Mouse (Mus musculus) MEL (cell line): ENCODE measurements around the gene Gm9918. TPM values are rescaled to one million over a fixed set of nuclear protein-coding genes. Genes with fewer than 3 reads are reported as not detected.

ENCODE experiments used
- DNase-seq: peaks from one replicate; pipeline ENCODE4 v3.0.0; 2011; ENCODE audit warnings: low read depth, low spot score
- H3K27ac ChIP-seq: 2 replicates; pipeline ENCODE4 v1.5.1; 2012; ENCODE audit warnings: low read depth, mild to moderate bottlenecking, control low read depth, low read length, moderate library complexity; ENCODE audit not compliant: control insufficient read depth
- H3K27me3 ChIP-seq, 2 experiments: fragments of 150-350 bp in 1 of 2; sonication (generic) in 1 of 2; 2 replicates each; pipeline ENCODE4 v1.6.1; 2012; ENCODE audit warnings: low read length in 2 of 2, mild to moderate bottlenecking in 2 of 2, improper control_type of control experiment in 1 of 2, moderate library complexity in 1 of 2; ENCODE audit not compliant: insufficient read depth in 2 of 2, control insufficient read depth in 1 of 2
- H3K36me3 ChIP-seq, 2 experiments: 2 replicates each; pipeline ENCODE4 v1.6.1; 2012 to 2014; ENCODE audit warnings: low read length in 2 of 2, improper control_type of control experiment in 1 of 2, inconsistent platforms in 1 of 2, mild to moderate bottlenecking in 1 of 2; ENCODE audit not compliant: insufficient read depth in 2 of 2, control insufficient read depth in 1 of 2
- H3K4me1 ChIP-seq, 2 experiments: fragments of 150-350 bp in 1 of 2; sonication (generic) in 1 of 2; 2 replicates each; pipeline ENCODE4 v1.6.1; 2012; ENCODE audit warnings: low read length in 2 of 2, improper control_type of control experiment in 1 of 2, mild to moderate bottlenecking in 1 of 2; ENCODE audit not compliant: insufficient read depth in 2 of 2, control insufficient read depth in 1 of 2
- H3K4me3 ChIP-seq, 2 experiments: fragments of 150-350 bp in 1 of 2; sonication (generic) in 1 of 2; 2 replicates each; pipeline ENCODE4 v1.5.1; 2012; ENCODE audit warnings: low read depth in 2 of 2, low read length in 2 of 2, mild to moderate bottlenecking in 2 of 2, moderate library complexity in 2 of 2, control low read depth in 1 of 2, improper control_type of control experiment in 1 of 2; ENCODE audit not compliant: control insufficient read depth in 1 of 2, insufficient read depth in 1 of 2
- H3K79me2 ChIP-seq: 2 replicates; pipeline ENCODE4 v1.6.1; 2012; ENCODE audit warnings: mild to moderate bottlenecking, low read length, moderate library complexity; ENCODE audit not compliant: control insufficient read depth, poor library complexity, insufficient read depth
- H3K9ac ChIP-seq: 2 replicates; pipeline ENCODE4 v1.6.1; 2012; ENCODE audit warnings: low read depth, mild to moderate bottlenecking, control low read depth, low read length, moderate library complexity; ENCODE audit not compliant: control insufficient read depth, poor library complexity, severe bottlenecking
- H3K9me3 ChIP-seq: fragments of 150-350 bp; sonication (generic); replicated peaks from 2 replicates; pipeline ENCODE4 v1.6.1; 2012; ENCODE audit warnings: mild to moderate bottlenecking, low read length, improper control_type of control experiment, moderate library complexity; ENCODE audit not compliant: insufficient read depth
- CHD1 ChIP-seq: IDR thresholded peaks from 2 replicates; pipeline ENCODE4 v1.6.1; 2012; ENCODE audit warnings: low read depth, mild to moderate bottlenecking, inconsistent platforms, low read length, improper control_type of control experiment
- CHD2 ChIP-seq: IDR thresholded peaks from 2 replicates; pipeline ENCODE4 v1.6.1; 2011; ENCODE audit warnings: low read length, improper control_type of control experiment
- CTCF ChIP-seq, 3 experiments: IDR thresholded peaks in 2 of 3; conservative IDR thresholded peaks in 1 of 3; 2 replicates each; pipeline ENCODE4 v1.5.1; 2011 to 2012; ENCODE audit warnings: low read length in 3 of 3, low read depth in 2 of 3, mild to moderate bottlenecking in 2 of 3, improper control_type of control experiment in 1 of 3, inconsistent platforms in 1 of 3, mixed read lengths in 1 of 3, moderate library complexity in 1 of 3; ENCODE audit not compliant: control insufficient read depth in 1 of 3, insufficient read depth in 1 of 3, poor library complexity in 1 of 3, severe bottlenecking in 1 of 3
- E2F4 ChIP-seq: IDR thresholded peaks from 2 replicates; pipeline ENCODE4 v1.6.1; 2011; ENCODE audit warnings: low read depth, low read length, improper control_type of control experiment, borderline replicate concordance
- EP300 ChIP-seq, 2 experiments: IDR thresholded peaks; 2 replicates each; pipeline ENCODE4 v1.6.1; 2011; ENCODE audit warnings: improper control_type of control experiment in 2 of 2, low read length in 2 of 2, low read depth in 1 of 2, mild to moderate bottlenecking in 1 of 2
- HCFC1 ChIP-seq: IDR thresholded peaks from 2 replicates; pipeline ENCODE4 v1.6.1; 2012; ENCODE audit warnings: low read depth, mild to moderate bottlenecking, inconsistent platforms, low read length, improper control_type of control experiment, moderate library complexity
- MAFK ChIP-seq: IDR thresholded peaks from 2 replicates; pipeline ENCODE4 v1.6.1; 2011; ENCODE audit warnings: low read depth, mild to moderate bottlenecking, low read length, improper control_type of control experiment, borderline replicate concordance
- MAX ChIP-seq: IDR thresholded peaks from 2 replicates; pipeline ENCODE4 v1.6.1; 2011; ENCODE audit warnings: low read length, improper control_type of control experiment
- MAZ ChIP-seq: IDR thresholded peaks from 2 replicates; pipeline ENCODE4 v1.6.1; 2012; ENCODE audit warnings: low read depth, mild to moderate bottlenecking, inconsistent platforms, low read length, improper control_type of control experiment
- MXI1 ChIP-seq: IDR thresholded peaks from 2 replicates; pipeline ENCODE4 v1.6.1; 2011; ENCODE audit warnings: mild to moderate bottlenecking, low read depth, low read length, improper control_type of control experiment
- MYB ChIP-seq: IDR thresholded peaks from 2 replicates; pipeline ENCODE4 v1.6.1; 2011; ENCODE audit warnings: mild to moderate bottlenecking, low read depth, low read length, improper control_type of control experiment
- NELFE ChIP-seq: IDR thresholded peaks from 2 replicates; pipeline ENCODE4 v1.6.1; 2011; ENCODE audit warnings: low read depth, low read length, improper control_type of control experiment
- POLR2AphosphoS5 ChIP-seq: IDR thresholded peaks from 2 replicates; pipeline ENCODE4 v1.6.1; 2012; ENCODE audit warnings: low read depth, borderline replicate concordance, mild to moderate bottlenecking, inconsistent platforms, low read length, moderate library complexity, mixed read lengths
- SIN3A ChIP-seq: IDR thresholded peaks from 2 replicates; pipeline ENCODE4 v1.6.1; 2012; ENCODE audit warnings: low read length, improper control_type of control experiment, inconsistent platforms
- SMC3 ChIP-seq: IDR thresholded peaks from 2 replicates; pipeline ENCODE4 v1.6.1; 2011; ENCODE audit warnings: low read depth, low read length, improper control_type of control experiment
- USF1 ChIP-seq: IDR thresholded peaks from 2 replicates; pipeline ENCODE4 v1.6.1; 2014; ENCODE audit warnings: low read depth, mild to moderate bottlenecking, inconsistent platforms, low read length, improper control_type of control experiment, moderate library complexity
- ZC3H11A ChIP-seq: IDR thresholded peaks from 2 replicates; pipeline ENCODE4 v1.6.1; 2012; ENCODE audit warnings: low read depth, mild to moderate bottlenecking, inconsistent platforms, low read length, improper control_type of control experiment
- polyA plus RNA-seq, 2 experiments: library from polyadenylated mRNA; stranded (reverse) in 1 of 2; unstranded in 1 of 2; fragments of >175 nt in 1 of 2; fragments of >200 nt in 1 of 2; gene quantifications; 2 replicates each; pipeline versions ENCODE4 v1.2.1 to v1.2.4; 2012; ENCODE audit warnings: low replicate concordance in 2 of 2, low read depth in 1 of 2; ENCODE audit not compliant: insufficient read length in 2 of 2, insufficient read depth in 1 of 2, missing spikeins in 1 of 2
- total RNA-seq: library from RNA; depleted of rRNA; stranded (reverse); fragments of 300-350 nt; gene quantifications from 2 replicates; pipeline ENCODE4 v1.2.3, GENCODE M21; 2012

Gene Gm9918
- total and polyA plus RNA-seq, 3 experiments, result 0.04 TPM; not detected in 2

GRCm38 (mm10) chr15:102256431-102257201, 13.7 kb upstream of the Gm9918 start:
- Histone ChIP-seq H3K4me3 (peak overlapping the region; percentile 46 to 69), H3K9ac (peak overlapping the region; percentile 47)

GRCm38 (mm10) chr15:102257202-102258075, 12.9 kb upstream of the Gm9918 start, which contains the start of gene Rarg:
TSS of gene Rarg (minus strand) at chr15:102257517.
- Histone ChIP-seq H3K27me3 (peaks cover 65 to 77% of the 10 kb centered on the region in 2 experiments), H3K4me3 (peak within 1 kb of the TSS; percentile 46 to 69), H3K9me3 (no peaks in the 10 kb centered on the region), H3K9ac (peak within 1 kb of the TSS; percentile 47)
- DNase-seq, result no peak
- no peak for TF ChIP-seq MAFK
- TF ChIP-seq USF1, result peak; percentile 83
- TF ChIP-seq, all 39 proteins: peak for 1
- Histone ChIP-seq H3K79me2 (no peaks in the 10 kb centered on the region), H3K27ac (no peak within 1 kb of the TSS), H3K36me3 (no peaks in the 10 kb centered on the region), H3K4me1 (peaks cover 0 to 3% of the 10 kb centered on the region in 2 experiments; a peak in 2 of 4 replicates)

More at GRCm38 (mm10) chr15:102256431-102257201, 13.7 kb upstream of the Gm9918 start:
- Histone ChIP-seq H3K27me3 (peaks cover 66 to 72% of the 10 kb centered on the region in 2 experiments), H3K36me3 (no peaks in the 10 kb centered on the region), H3K9me3 (no peaks in the 10 kb centered on the region), H3K27ac (no peak overlapping the region), H3K4me1 (peaks cover 0 to 3% of the 10 kb centered on the region in 2 experiments; a peak in 2 of 4 replicates), H3K79me2 (no peaks in the 10 kb centered on the region)
- no peak for DNase-seq
- TF ChIP-seq E2F4, result no peak
- TF ChIP-seq CHD2, result no peak
- no peak for TF ChIP-seq HCFC1
- TF ChIP-seq MAFK, result no peak
- no peak for TF ChIP-seq USF1
- no peak for TF ChIP-seq EP300 (IDR thresholded peaks at IDR 0.05; ENCODE audit: low read depth in 1 of 2, low read length in 2 of 2)
- TF ChIP-seq SIN3A, result no peak
- TF ChIP-seq ZC3H11A, result no peak
- no peak for TF ChIP-seq CHD1
- no peak for TF ChIP-seq MAX
- TF ChIP-seq MAZ, result no peak
- TF ChIP-seq POLR2AphosphoS5, result no peak
- TF ChIP-seq MXI1, result no peak
- no peak for TF ChIP-seq CTCF (IDR thresholded peaks at IDR 0.05 in 2 of 3, conservative IDR thresholded peaks at IDR 0.05 in 1 of 3; ENCODE audit: control insufficient read depth in 1 of 3, insufficient read depth in 1 of 3, low read depth in 2 of 3, low read length in 3 of 3, poor library complexity in 1 of 3, severe bottlenecking in 1 of 3)
- no peak for TF ChIP-seq MYB
- no peak for TF ChIP-seq NELFE
- no peak for TF ChIP-seq SMC3
